Mouse (Mus musculus) stomach, postnatal 0 days (tissue): ENCODE results near the gene Tmem254b. TPM values are rescaled to one million over a fixed set of nuclear protein-coding genes. Genes with fewer than 3 reads are reported as not detected.
"Not testable (repeated sequence)": the region's sequence is repeated elsewhere in the genome, so short reads cannot be mapped to it uniquely, and the experiment has no call there.

Experiments used
- ATAC-seq: fragments of 200-750 bp; cut with Nextera tagmentation; 2 replicates; pipeline ENCODE4 v1.8.0; 2017; ENCODE audit not compliant: low FRiP score, low TSS enrichment
- DNase-seq: peaks from one replicate; pipeline ENCODE4 v3.0.0-alpha.2; 2016; ENCODE audit warnings: low spot score
- H3K27ac ChIP-seq: fragments of 300-500 bp; sonication (generic); replicated peaks from 2 replicates; pipeline ENCODE4 v1.5.1; 2014; ENCODE audit warnings: mild to moderate bottlenecking, control low read depth
- H3K27me3 ChIP-seq: fragments of 300-500 bp; sonication (generic); 2 replicates; pipeline ENCODE4 v1.6.1; 2014; ENCODE audit warnings: low read length; ENCODE audit not compliant: control insufficient read depth, insufficient read depth
- H3K36me3 ChIP-seq: fragments of 300-500 bp; sonication (generic); 2 replicates; pipeline ENCODE4 v1.6.1; 2014; ENCODE audit warnings: low read length, mixed read lengths; ENCODE audit not compliant: control insufficient read depth, insufficient read depth
- H3K4me1 ChIP-seq: fragments of 300-500 bp; sonication (generic); replicated peaks from 2 replicates; pipeline ENCODE4 v1.6.1; 2014; ENCODE audit warnings: antibody characterized with exemption; ENCODE audit not compliant: control insufficient read depth, insufficient read depth
- H3K4me2 ChIP-seq: fragments of 300-500 bp; sonication (generic); replicated peaks from 2 replicates; pipeline ENCODE4 v1.6.1; 2014; ENCODE audit warnings: low read depth, mild to moderate bottlenecking, control low read depth, moderate library complexity
- H3K4me3 ChIP-seq: fragments of 300-500 bp; sonication (generic); 2 replicates; pipeline ENCODE4 v1.5.1; 2014; ENCODE audit warnings: low read depth, low read length, control low read depth
- H3K9ac ChIP-seq: fragments of 300-500 bp; sonication (generic); 2 replicates; pipeline ENCODE4 v1.6.1; 2014; ENCODE audit warnings: mild to moderate bottlenecking, low read length, control low read depth, mixed read lengths
- H3K9me3 ChIP-seq: fragments of 300-500 bp; sonication (generic); 2 replicates; pipeline ENCODE4 v1.6.1; 2016; ENCODE audit warnings: low read length; ENCODE audit not compliant: control insufficient read depth
- WGBS: fragments of 180-500 bp; shearing (Covaris S2); extraction: QIAGEN DNeasy Blood & Tissue Kit; methylation state at CpG from one replicate; pipeline ENCODE4 v1.1.7; 2014; 5-methylcytosine and 5-hydroxymethylcytosine counted together
- polyA plus RNA-seq: library from polyadenylated mRNA; unstranded; fragments of >200 nt; fragmentation: Nextera tagmentation; extraction: Ambion mirVana; gene quantifications from 2 replicates; pipeline ENCODE4 v1.2.1, GENCODE M21; 2015

Gene Tmem254b
- polyA plus RNA-seq, 1 experiment from 2014 or later, result 62.7 TPM

DNA sequence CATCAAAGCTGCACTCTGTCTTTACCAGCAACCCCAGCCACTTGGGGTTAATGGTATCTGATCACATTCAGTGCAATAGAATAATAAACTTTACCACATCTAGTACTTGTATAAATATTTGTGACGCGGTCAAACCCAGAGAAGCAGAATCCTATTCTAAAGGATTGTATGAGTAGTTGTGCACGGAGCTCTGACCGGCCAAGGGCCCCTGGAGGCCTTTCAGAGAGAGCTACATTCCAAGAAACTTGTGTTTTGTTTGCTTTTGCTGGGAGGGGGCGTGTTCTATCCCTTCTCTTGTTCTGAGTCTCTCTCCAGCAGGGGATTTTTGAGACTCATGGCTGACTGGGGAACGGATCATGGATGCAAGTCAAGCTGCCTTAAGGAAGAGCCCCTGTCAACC, 31.8 kb downstream of the Tmem254b start:
- not testable (repeated sequence) for H3K4me3 ChIP-seq, DNase-seq, H3K9me3 ChIP-seq, H3K4me2 ChIP-seq, H3K27me3 ChIP-seq, H3K27ac ChIP-seq, H3K9ac ChIP-seq, H3K36me3 ChIP-seq, H3K4me1 ChIP-seq
- ATAC-seq, result peak; percentile 65
- no CpG with 5 or more reads among the region's 6 CpGs for whole genome bisulfite sequencing

DNA sequence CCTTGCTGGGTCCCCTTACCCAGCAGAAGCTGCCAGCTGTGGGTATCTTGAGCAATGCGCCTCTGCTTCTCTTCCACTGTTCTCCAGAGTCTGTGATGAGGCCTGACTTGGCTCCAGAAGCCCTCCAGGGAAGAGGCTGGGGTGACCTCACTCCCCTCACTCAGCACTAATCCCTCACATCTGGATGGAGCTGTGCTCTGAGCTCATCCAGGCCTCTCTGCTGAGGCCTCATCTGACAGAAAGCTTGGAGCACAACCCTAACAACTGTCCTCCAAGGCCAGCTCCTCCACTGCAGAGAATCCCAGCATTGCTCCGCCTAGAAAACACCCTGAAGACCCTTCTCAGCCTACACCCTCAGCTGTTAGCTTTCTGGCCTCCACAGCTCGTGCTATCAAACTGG, 32.9 kb downstream of the Tmem254b start:
- H3K4me1 ChIP-seq, H3K9ac ChIP-seq, H3K9me3 ChIP-seq, H3K27ac ChIP-seq, H3K27me3 ChIP-seq, H3K36me3 ChIP-seq, DNase-seq, H3K4me3 ChIP-seq, H3K4me2 ChIP-seq: not testable (repeated sequence)
- ATAC-seq, result peak; percentile 87
- no CpG with 5 or more reads among the region's 3 CpGs for WGBS

DNA sequence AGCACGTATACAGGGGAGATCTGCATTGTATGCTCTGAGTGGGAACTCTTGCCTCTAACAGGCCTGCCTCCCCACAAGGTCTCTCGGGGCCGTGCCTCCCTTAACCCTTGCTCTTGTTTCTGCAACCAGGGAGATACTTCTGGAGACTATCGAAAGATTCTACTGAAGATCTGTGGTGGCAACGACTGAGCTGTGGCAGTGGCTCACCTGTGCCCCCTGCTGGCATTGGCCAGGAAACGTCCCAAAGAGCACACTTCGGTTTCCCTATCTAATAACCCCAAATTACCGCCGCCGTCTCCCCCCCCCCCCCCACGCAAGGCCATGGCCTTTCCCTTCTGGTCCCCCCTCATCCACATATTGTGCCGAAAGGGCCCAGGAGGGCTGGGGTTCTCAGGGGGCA, 41.6 kb downstream of the Tmem254b start:
- not testable (repeated sequence) for H3K4me2 ChIP-seq, H3K27me3 ChIP-seq, H3K4me3 ChIP-seq, H3K36me3 ChIP-seq, DNase-seq, ATAC-seq, H3K4me1 ChIP-seq, H3K9ac ChIP-seq, H3K9me3 ChIP-seq, H3K27ac ChIP-seq
- no CpG with 5 or more reads among the region's 12 CpGs for WGBS

DNA sequence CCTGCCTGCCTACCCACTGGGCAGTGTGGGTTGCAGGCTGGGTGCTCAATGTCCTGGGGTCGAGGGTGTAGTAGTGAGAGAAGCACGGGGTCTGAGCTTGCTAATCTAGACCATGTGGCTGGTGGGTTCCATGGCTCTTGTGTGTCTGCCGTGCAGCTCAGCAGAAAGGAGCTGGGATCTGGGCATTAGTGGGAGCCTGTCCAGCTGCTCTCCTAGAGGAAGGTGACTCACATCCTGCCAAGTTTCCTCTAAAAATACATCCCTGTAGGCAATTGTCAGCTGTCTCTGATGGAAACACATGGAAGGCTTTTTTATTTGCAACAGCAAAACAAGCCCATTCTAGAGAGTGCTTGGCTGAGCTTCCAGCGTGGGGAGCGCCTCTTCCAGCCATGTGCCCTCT, 44.4 kb downstream of the Tmem254b start:
- not testable (repeated sequence) for H3K27ac ChIP-seq, H3K36me3 ChIP-seq

DNA sequence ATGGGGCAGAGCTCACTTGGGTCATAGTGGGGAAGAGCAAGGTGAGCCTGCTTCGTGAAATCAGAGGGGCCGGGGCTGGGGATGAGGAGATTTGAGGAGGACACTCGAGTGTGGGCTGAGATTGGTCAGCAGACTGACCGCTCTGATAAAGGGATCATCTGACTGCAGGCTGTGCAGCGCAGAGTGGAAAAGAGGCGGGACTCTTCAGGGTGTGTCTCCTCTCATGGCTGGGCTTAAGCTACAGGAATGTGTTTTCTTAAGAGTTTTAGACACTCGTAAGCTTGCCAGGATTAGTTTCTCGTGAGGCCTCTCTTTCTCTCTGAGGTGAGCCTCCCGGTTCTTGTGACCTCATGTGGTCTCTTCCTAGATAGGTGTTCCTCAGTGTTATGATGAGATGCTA, 45.7 kb downstream of the Tmem254b start:
- no CpG with 5 or more reads among the region's 9 CpGs for WGBS

More for the DNA sequence above, 44.4 kb downstream of the Tmem254b start:
- H3K4me2 ChIP-seq, DNase-seq, H3K9me3 ChIP-seq, H3K4me1 ChIP-seq, ATAC-seq, H3K27me3 ChIP-seq, H3K4me3 ChIP-seq, H3K9ac ChIP-seq: not testable (repeated sequence)
- WGBS, result no CpG with 5 or more reads among the region's 5 CpGs

DNA sequence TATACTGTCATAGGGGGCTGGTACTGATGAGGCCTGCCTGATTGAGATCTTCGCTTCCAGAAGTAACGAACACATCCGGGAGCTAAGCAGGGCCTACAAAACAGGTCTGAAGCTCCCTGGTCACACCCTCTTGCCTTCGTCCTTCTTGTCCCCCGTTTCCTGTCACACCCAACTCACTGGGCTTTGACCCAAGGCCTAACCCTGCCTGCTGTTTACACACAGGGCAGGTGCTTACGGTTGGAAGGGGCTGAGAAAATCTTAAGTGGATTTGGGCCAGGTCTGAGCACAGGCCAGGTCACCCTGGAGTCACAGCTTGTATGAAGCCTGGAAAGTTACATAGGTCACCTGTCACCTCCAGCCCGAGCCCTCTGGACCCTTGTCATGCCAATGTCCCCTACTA, 50.8 kb downstream of the Tmem254b start:
- not testable (repeated sequence) for H3K27ac ChIP-seq, H3K4me2 ChIP-seq, H3K4me3 ChIP-seq, H3K4me1 ChIP-seq, H3K27me3 ChIP-seq, H3K9me3 ChIP-seq, H3K36me3 ChIP-seq, H3K9ac ChIP-seq, DNase-seq
- ATAC-seq, result peak; percentile 88
- WGBS, result no CpG with 5 or more reads among the region's 7 CpGs

More for the DNA sequence above, 45.7 kb downstream of the Tmem254b start:
- H3K36me3 ChIP-seq, H3K9ac ChIP-seq, H3K9me3 ChIP-seq, H3K4me1 ChIP-seq, H3K27me3 ChIP-seq, H3K27ac ChIP-seq, H3K4me2 ChIP-seq, DNase-seq, H3K4me3 ChIP-seq: not testable (repeated sequence)
- peak; percentile 70; the same call in 1 of the 2 replicates for ATAC-seq

Other genes starting within 250 kb of the Tmem254b start
- 0.51 and 1.1 TPM in 2 replicates for gene Duxbl1, start 228.5 kb downstream of the Tmem254b start, polyA plus RNA-seq
- gene Gm9780, start 164.3 kb downstream of the Tmem254b start, polyA plus RNA-seq, result 77.5 and 113 TPM in 2 replicates
- gene Tmem254c, start 139.7 kb downstream of the Tmem254b start, polyA plus RNA-seq, result 94.4 and 103 TPM in 2 replicates
- not detected in 2 replicates for gene Cphx2, start 125.5 kb downstream of the Tmem254b start, polyA plus RNA-seq
- gene Cphx3, start 124.7 kb downstream of the Tmem254b start, polyA plus RNA-seq, result not detected in 2 replicates
- gene Duxbl2, start 88.7 kb downstream of the Tmem254b start, polyA plus RNA-seq, result 0.67 TPM in 1 of 2 replicates, not detected in the other
- 97.2 and 127 TPM in 2 replicates for gene Plac9b, start 24.6 kb downstream of the Tmem254b start, polyA plus RNA-seq
- gene Duxbl3, start 50.9 kb upstream of the Tmem254b start, polyA plus RNA-seq, result 1.5 and 2.2 TPM in 2 replicates